Mouse (Mus musculus) adipose tissue, adult 10 weeks (tissue): Measurements from ENCODE around the gene Gnptg. TPM values are rescaled to one million over a fixed set of nuclear protein-coding genes. Genes with fewer than 3 reads are reported as not detected.

Experiments used
- polyA plus RNA-seq: library from polyadenylated mRNA; stranded (reverse); fragments of 350-450 nt; fragmentation: Illumina TruSeq; extraction: RNeasy Lipid Tissue Mini Kit (QIAGEN cat#74804); gene quantifications from one replicate; pipeline ENCODE4 v1.2.3, GENCODE M21; 2014; ENCODE audit warnings: low read depth, low replicate concordance

Gene Gnptg
- 42.7 TPM for polyA plus RNA-seq

GRCm38 (mm10) chr17:25239695-25240636 is at the start of gene Gnptg, which contains the start of gene Tsr3:
Gene Gnptg (minus strand): TSS chr17:25240124.
Gene Tsr3 (plus strand): TSS chr17:25240170.

GRCm38 (mm10) chr17:25274571-25275346 is 34.8 kb upstream of the Gnptg start, which contains the start of gene Ube2i:
Gene Ube2i (minus strand): TSS chr17:25274622.

GRCm38 (mm10) chr17:25256140-25256754 is 16.3 kb upstream of the Gnptg start, which contains the start of gene Baiap3:
Gene Baiap3 (minus strand): TSS chr17:25256364.

GRCm38 (mm10) chr17:25188150-25189031 is 51.5 kb downstream of the Gnptg start, which contains the start of gene Unkl:
Gene Unkl (plus strand): TSS chr17:25188397.

GRCm38 (mm10) chr17:25184129-25184691 is 55.7 kb downstream of the Gnptg start, which contains the start of gene BC003965:
Gene BC003965 (plus strand): TSS chr17:25184554.

Other genes with a start within 250 kb of the Gnptg start
- 15.0 TPM for gene Cramp1l, start 224.3 kb downstream of the Gnptg start, polyA plus RNA-seq
- 18.5 TPM for gene Ift140, start 224.0 kb downstream of the Gnptg start, polyA plus RNA-seq
- gene Tmem204, start 156.5 kb downstream of the Gnptg start, polyA plus RNA-seq, result 21.5 TPM
- 26.1 TPM for gene Telo2, start 124.2 kb downstream of the Gnptg start, polyA plus RNA-seq
- not detected for gene Ptx4, start 119.4 kb downstream of the Gnptg start, polyA plus RNA-seq
- gene Clcn7, start 106.7 kb downstream of the Gnptg start, polyA plus RNA-seq, result 66.5 TPM
- gene Ccdc154, start 77.7 kb downstream of the Gnptg start, polyA plus RNA-seq, result 0.20 TPM
- 1.1 TPM for gene Gm38655, start 64.7 kb downstream of the Gnptg start, polyA plus RNA-seq
- 12.7 TPM for gene BC003965, start 55.6 kb downstream of the Gnptg start, polyA plus RNA-seq
- 13.4 TPM for gene Unkl, start 51.7 kb downstream of the Gnptg start, polyA plus RNA-seq
- 19.2 TPM for gene Tsr3, start within 50 bp of the Gnptg start, polyA plus RNA-seq
- 3.1 TPM for gene Baiap3, start 16.2 kb upstream of the Gnptg start, polyA plus RNA-seq
- 213 TPM for gene Ube2i, start 34.5 kb upstream of the Gnptg start, polyA plus RNA-seq
- 0.43 TPM for gene Prss34, start 58.3 kb upstream of the Gnptg start, polyA plus RNA-seq
- not detected for gene Prss28, start 68.5 kb upstream of the Gnptg start, polyA plus RNA-seq
- not detected for gene Prss29, start 78.5 kb upstream of the Gnptg start, polyA plus RNA-seq
- gene Tpsab1, start 105.4 kb upstream of the Gnptg start, polyA plus RNA-seq, result 0.97 TPM
- gene Tpsb2, start 126.2 kb upstream of the Gnptg start, polyA plus RNA-seq, result 9.6 TPM
- not detected for gene Tpsg1, start 129.1 kb upstream of the Gnptg start, polyA plus RNA-seq
- gene Cacna1h, start 193.7 kb upstream of the Gnptg start, polyA plus RNA-seq, result 15.1 TPM
- gene Tekt4, start 214.5 kb upstream of the Gnptg start, polyA plus RNA-seq, result 5.9 TPM